Mouse (Mus musculus): ENCODE results near the gene Zc3h15.

DNA sequence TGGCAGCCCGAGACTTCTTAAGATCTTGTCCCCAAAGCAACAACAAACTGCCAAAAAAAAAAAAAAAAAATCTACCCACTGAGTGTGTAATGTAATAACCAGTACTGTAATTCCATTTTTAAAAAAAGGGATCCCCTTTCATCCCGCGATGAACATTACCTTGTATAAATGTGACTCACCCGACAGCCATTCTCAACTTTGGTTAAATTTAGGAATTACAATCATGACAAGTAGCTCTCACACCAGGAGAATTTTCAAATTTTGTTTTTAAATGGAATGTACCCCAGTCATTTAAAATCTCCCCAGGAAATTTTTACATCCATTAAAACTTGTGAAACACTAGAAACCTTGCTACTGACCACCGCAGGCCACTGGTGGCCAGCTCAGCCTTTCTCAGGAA is 69.7 kb downstream of the Zc3h15 start:
- TF ChIP-seq HCFC1 (IDR thresholded peaks at IDR 0.05; ENCODE audit: low read depth, low read length) (no peak), CTCF (IDR thresholded peaks at IDR 0.05 in 2 of 3, conservative IDR thresholded peaks at IDR 0.05 in 1 of 3; ENCODE audit: control insufficient read depth in 1 of 3, insufficient read depth in 1 of 3, low read depth in 2 of 3, low read length in 3 of 3, poor library complexity in 1 of 3, severe bottlenecking in 1 of 3) (no peak), MAZ (IDR thresholded peaks at IDR 0.05; ENCODE audit: low read depth, low read length) (no peak), BHLHE40 (IDR thresholded peaks at IDR 0.05; ENCODE audit: borderline replicate concordance, low read depth, low read length) (no peak), POLR2A (IDR thresholded peaks at IDR 0.05; ENCODE audit: control insufficient read depth in 1 of 2, insufficient read depth in 1 of 2, low read depth in 1 of 2, low read length in 2 of 2, poor library complexity in 1 of 2) (no peak), CHD2 (IDR thresholded peaks at IDR 0.05; ENCODE audit: low read length) (no peak), GATA1 (IDR thresholded peaks at IDR 0.05; ENCODE audit: low read depth, low read length) (no peak), KAT2A (conservative IDR thresholded peaks at IDR 0.05; ENCODE audit: low read depth, low read length) (no peak)
